Mouse (Mus musculus): Measurements from ENCODE around the gene Mrpl55. TPM values are rescaled to one million over a fixed set of nuclear protein-coding genes. Genes with fewer than 3 reads are reported as not detected.

Gene Mrpl55
- polyA plus RNA-seq, 1 experiment from 2014 or later = 96.5 TPM

DNA sequence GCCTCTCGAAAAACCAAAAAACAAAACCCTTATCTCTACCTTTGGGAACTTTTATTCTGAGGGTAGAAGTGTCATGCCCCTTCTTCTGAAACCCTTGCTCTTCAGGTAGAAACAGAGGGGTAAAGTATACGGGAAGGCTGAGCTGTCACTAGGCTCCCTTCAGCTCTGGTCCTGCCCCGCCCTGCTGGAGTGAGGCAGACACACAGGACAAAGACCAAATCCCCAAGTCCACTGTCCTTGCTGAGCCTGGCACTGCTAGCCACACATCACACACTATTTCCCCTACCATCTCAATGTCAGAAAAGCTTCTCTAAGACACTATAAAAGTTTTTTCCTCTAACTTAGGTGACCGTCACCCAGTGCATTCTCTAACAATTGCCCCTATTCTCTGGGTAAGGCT is 20.0 kb downstream of the Mrpl55 start:
- ATAC-seq = no peak
- H3K4me1 ChIP-seq (replicated peaks) = peaks cover 52% of the 10 kb centered on the region

GRCm38 (mm10) chr11:59224025-59224424 is 21.7 kb downstream of the Mrpl55 start:
- Histone ChIP-seq H3K4me3 (replicated peaks) (no peak overlapping the region), H3K9me3 (no peaks in the 10 kb centered on the region), H3K9ac (replicated peaks) (no peak overlapping the region), H3K27ac (no peak overlapping the region), H3K4me1 (replicated peaks) (peaks cover 58% of the 10 kb centered on the region), H3K36me3 (peaks cover 11% of the 10 kb centered on the region), H3K4me2 (replicated peaks) (no peak overlapping the region), H3K27me3 (no peaks in the 10 kb centered on the region)
- WGBS = 93% methylated on average over 3 of the region's 3 CpGs
- no peak for ATAC-seq

More for the DNA sequence above, 20.0 kb downstream of the Mrpl55 start:
- Histone ChIP-seq H3K4me2 (replicated peaks) (no peak overlapping the region), H3K9me3 (no peaks in the 10 kb centered on the region), H3K9ac (replicated peaks) (no peak overlapping the region), H3K36me3 (peaks cover 11% of the 10 kb centered on the region), H3K4me3 (replicated peaks) (no peak overlapping the region), H3K27me3 (no peaks in the 10 kb centered on the region), H3K27ac (no peak overlapping the region)
- 91% methylated on average over 4 of the region's 4 CpGs for WGBS

DNA sequence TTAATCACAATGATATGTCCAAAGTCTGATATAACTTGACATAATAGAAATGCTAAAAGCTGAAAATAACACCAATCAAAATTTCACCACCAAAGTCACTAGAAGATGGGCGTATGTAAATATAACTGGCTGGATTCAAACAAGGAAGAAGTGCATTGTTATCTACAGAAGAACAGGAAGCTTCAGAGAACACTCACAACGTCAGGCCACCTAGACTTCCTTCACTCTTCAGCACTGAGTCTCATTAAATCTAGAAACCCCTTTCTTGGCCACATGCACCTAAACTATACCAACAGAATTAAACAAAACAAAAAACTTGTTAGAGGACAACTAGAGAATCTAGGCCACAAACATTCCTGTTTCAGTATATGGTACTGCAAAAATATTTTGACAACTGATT is 22.2 kb downstream of the Mrpl55 start:
- Histone ChIP-seq H3K4me1 (replicated peaks) (peaks cover 58% of the 10 kb centered on the region), H3K27ac (no peak overlapping the region), H3K9me3 (no peaks in the 10 kb centered on the region), H3K9ac (replicated peaks) (no peak overlapping the region), H3K36me3 (peaks cover 9% of the 10 kb centered on the region), H3K27me3 (no peaks in the 10 kb centered on the region), H3K4me2 (replicated peaks) (no peak overlapping the region), H3K4me3 (replicated peaks) (no peak overlapping the region)
- no peak for ATAC-seq
- WGBS = 80% methylated on average over 2 of the region's 2 CpGs

- WGBS = 91% methylated on average over 2 of the region's 2 CpGs
- Histone ChIP-seq H3K9me3 (no peaks in the 10 kb centered on the region), H3K4me3 (replicated peaks) (no peak overlapping the region), H3K4me1 (replicated peaks) (peaks cover 58% of the 10 kb centered on the region), H3K9ac (replicated peaks) (no peak overlapping the region), H3K27ac (no peak overlapping the region), H3K36me3 (peaks cover 3% of the 10 kb centered on the region), H3K4me2 (replicated peaks) (0 out of 2 replicates have a peak overlapping the region, but pooled peaks have one; percentile 7), H3K27me3 (no peaks in the 10 kb centered on the region)
- no peak for ATAC-seq
Measured at GRCm38 (mm10) chr11:59225167-59225566, 22.9 kb downstream of the Mrpl55 start.

DNA sequence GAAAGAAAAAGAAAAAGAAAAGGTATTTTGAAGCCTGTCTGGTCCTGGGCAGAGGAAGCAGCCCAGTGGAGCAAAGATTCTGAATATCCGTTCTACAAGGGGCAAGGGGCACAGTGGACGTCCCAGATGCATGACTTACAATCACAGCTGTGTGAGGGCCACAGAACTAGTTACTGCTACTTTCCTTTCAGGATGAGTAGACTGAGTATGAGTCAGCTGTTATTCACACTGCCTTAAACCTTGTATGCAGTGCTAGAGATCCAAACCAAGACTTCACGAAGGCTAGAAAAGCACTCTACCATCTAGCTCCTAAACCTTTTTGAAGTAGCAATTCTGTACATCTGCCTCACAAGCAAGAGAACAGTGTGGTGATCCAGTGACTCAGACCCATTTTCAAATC is 24.0 kb downstream of the Mrpl55 start:
- peak overlapping the region; percentile 100 for H3K4me3 ChIP-seq (replicated peaks)
- 64% methylated on average over 3 of the region's 3 CpGs for WGBS
- H3K9me3 ChIP-seq = no peaks in the 10 kb centered on the region
- peak overlapping the region; percentile 98 for H3K4me2 ChIP-seq (replicated peaks)
- no peak for ATAC-seq
- H3K4me1 ChIP-seq (replicated peaks) = peaks cover 58% of the 10 kb centered on the region
- H3K27me3 ChIP-seq = no peaks in the 10 kb centered on the region
- no peaks in the 10 kb centered on the region; the same call in 1 of the 2 replicates for H3K36me3 ChIP-seq
- no peak overlapping the region for H3K27ac ChIP-seq
- peak overlapping the region; percentile 99 for H3K9ac ChIP-seq (replicated peaks)

DNA sequence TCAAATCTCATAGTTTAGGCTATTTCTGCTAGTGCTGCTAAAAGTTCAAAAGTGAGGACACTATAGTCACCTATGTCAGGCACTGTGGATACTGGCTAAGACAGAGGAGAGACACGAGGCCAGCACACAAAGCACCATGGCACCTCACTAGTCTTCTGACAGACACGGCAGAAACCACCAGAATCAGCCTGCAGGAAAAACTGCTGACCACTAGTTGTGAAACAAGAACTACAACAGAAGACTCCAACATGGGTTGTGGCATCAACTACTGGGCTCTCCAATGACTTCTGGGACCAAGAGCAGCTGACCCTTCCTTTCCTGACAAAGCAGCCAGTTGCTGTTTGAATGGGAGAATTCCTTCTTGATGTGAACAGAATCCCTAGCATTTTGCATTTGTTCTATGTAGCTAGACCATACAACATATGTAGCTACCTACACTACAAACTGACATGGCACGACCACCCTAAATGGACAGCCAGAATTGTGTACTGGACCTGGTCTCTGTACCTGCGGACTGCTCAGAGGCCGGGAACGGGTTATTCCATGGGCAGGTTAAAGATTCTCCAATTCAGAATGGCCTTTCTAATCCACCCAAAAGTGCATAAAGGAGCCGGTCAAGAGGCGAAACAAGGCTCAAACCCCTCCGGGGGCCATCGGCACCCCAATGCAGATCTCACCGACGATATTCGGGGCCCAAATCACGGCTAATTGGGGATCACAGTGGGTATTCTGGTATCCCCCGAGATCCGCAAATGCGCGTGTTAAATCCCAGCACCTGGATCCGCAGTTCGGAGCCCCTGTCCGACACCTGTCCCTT is 24.7 kb downstream of the Mrpl55 start:
- Histone ChIP-seq H3K27me3 (no peaks in the 10 kb centered on the region), H3K9ac (replicated peaks) (peak overlapping the region; percentile 99), H3K4me1 (replicated peaks) (peaks cover 55% of the 10 kb centered on the region), H3K27ac (peak overlapping the region; percentile 95), H3K9me3 (no peaks in the 10 kb centered on the region), H3K4me2 (replicated peaks) (peak overlapping the region; percentile 98), H3K4me3 (replicated peaks) (peak overlapping the region; percentile 100), H3K36me3 (no peaks in the 10 kb centered on the region; the same call in 1 of the 2 replicates)
- 6% methylated on average over 21 of the region's 21 CpGs for WGBS
- ATAC-seq = peak; percentile 0; the same call in 1 of the 2 replicates

DNA sequence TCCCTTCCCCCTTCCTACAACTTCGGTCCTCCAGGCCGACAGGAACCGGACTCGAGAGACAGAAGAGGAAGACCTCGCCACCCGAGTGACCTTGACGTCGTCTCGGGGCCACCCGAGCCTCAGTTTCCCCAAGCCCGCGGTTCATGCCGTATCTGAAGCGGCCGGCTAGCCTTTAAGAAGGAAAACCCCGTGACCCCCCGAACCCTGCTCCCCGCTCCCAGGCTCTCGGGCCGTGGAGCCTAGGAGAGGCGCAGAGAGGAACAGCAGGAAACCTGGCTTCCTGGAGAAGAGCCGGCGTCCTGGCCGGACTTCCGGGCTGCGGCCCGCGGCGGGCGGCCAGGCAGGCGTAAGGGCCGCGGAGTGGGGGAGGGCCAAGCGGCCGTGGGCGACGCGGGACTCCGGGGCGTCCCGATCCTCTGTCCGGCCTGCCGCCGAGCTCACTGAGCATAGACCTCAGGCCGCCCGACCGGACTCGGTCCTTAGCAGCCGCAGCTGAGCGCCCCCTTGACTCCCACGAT is 25.4 kb downstream of the Mrpl55 start:
- under 1% methylated on average over 45 of the region's 51 CpGs for WGBS
- H3K9me3 ChIP-seq = no peaks in the 10 kb centered on the region
- peaks cover 51% of the 10 kb centered on the region for H3K4me1 ChIP-seq (replicated peaks)
- no peaks in the 10 kb centered on the region for H3K27me3 ChIP-seq
- ATAC-seq = peak; percentile 85
- peak overlapping the region; percentile 98 for H3K4me2 ChIP-seq (replicated peaks)
- H3K9ac ChIP-seq (replicated peaks) = peak overlapping the region; percentile 99
- no peaks in the 10 kb centered on the region; the same call in 1 of the 2 replicates for H3K36me3 ChIP-seq
- peak overlapping the region; percentile 100 for H3K4me3 ChIP-seq (replicated peaks)
- peak overlapping the region; percentile 95 for H3K27ac ChIP-seq

DNA sequence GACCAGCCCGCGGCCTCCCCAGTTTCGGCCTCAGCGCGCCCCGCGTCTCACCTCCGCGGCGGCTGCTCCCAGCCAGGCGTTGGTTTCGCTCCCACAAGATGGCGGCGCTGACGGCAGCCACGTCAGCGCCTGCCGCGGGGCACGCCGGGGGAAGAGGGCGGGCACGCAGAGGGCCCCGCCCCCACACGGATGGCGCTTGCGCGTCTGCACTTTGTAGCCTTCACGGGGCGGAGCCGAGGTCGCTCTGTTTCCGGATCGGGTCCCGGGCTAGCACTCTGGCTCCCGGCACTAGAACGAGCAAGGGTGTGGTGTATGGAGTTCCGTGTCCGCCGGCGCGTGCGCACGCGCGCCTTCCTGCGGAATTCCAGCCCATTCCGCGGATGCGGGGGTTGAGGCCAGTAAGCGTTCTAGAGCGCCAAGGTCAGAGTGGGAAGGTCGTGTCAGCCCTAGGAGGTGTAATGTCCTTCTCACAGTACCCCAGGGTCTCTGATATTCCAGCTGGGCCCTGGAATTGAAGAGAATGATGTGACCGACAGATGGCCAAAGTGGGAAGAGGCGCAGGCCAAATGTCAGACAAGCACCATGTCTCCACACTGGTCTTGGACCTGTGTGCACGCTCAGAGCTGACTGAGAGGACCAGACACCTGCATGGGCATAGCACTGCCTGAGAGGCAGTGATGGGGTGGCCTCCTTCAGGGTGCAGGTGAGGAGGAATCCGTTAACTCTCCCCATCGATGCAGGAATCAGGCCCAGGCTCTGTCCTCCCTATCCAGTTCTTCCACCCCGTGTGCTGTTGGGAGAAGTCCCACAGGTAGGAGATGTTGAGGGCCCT is 26.1 kb downstream of the Mrpl55 start, which contains the start of gene Arf1:
Arf1 (minus strand) TSS at position 149 of the 832 bp plus-strand sequence.
- H3K4me3 ChIP-seq (replicated peaks) = peak within 1 kb of the TSS; percentile 100
- 5% methylated on average over 55 of the region's 59 CpGs for WGBS
- no peaks in the 10 kb centered on the region; the same call in 1 of the 2 replicates for H3K36me3 ChIP-seq
- ATAC-seq = peak; percentile 95
- H3K4me1 ChIP-seq (replicated peaks) = peaks cover 44% of the 10 kb centered on the region
- peak within 1 kb of the TSS; percentile 95 for H3K27ac ChIP-seq
- no peaks in the 10 kb centered on the region for H3K9me3 ChIP-seq
- peak within 1 kb of the TSS; percentile 99 for H3K9ac ChIP-seq (replicated peaks)
- H3K27me3 ChIP-seq = no peaks in the 10 kb centered on the region
- peak within 1 kb of the TSS; percentile 98 for H3K4me2 ChIP-seq (replicated peaks)

- Histone ChIP-seq H3K9me3 (no peaks in the 10 kb centered on the region), H3K27ac (no peak overlapping the region), H3K27me3 (no peaks in the 10 kb centered on the region), H3K4me1 (replicated peaks) (peaks cover 26% of the 10 kb centered on the region), H3K4me2 (replicated peaks) (no peak overlapping the region), H3K4me3 (replicated peaks) (no peak overlapping the region), H3K36me3 (no peaks in the 10 kb centered on the region), H3K9ac (replicated peaks) (0 out of 2 replicates have a peak overlapping the region, but pooled peaks have one; percentile 14)
- ATAC-seq = no peak
- WGBS = 15% methylated on average over 7 of the region's 7 CpGs
Measured at GRCm38 (mm10) chr11:59230144-59230760, 28.0 kb downstream of the Mrpl55 start.

DNA sequence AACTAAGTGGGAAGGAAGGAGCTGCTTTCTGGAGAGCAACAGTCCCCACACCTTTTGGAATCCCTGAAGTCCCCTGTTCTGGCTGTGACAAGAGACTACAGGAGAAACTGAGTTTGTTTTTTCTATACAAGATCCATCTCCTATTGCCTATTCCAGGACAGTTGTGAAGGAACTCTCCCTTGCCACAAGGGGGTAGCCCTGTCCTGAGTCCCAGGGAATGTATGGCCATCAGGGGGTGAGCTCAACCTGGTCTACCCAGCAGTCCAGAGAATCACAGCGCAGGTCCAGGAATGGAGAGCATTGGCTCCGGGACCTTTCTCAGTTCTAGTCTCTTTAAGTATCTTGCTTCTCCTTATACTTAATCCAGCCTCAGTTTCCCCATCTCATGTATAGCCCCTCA is 30.5 kb downstream of the Mrpl55 start:
- Histone ChIP-seq H3K4me3 (replicated peaks) (no peak overlapping the region), H3K36me3 (no peaks in the 10 kb centered on the region), H3K4me2 (replicated peaks) (no peak overlapping the region), H3K9me3 (no peaks in the 10 kb centered on the region), H3K9ac (replicated peaks) (no peak overlapping the region), H3K4me1 (replicated peaks) (peaks cover 5% of the 10 kb centered on the region), H3K27me3 (no peaks in the 10 kb centered on the region), H3K27ac (no peak overlapping the region)
- 48% methylated on average over 2 of the region's 2 CpGs for WGBS
- ATAC-seq = no peak

DNA sequence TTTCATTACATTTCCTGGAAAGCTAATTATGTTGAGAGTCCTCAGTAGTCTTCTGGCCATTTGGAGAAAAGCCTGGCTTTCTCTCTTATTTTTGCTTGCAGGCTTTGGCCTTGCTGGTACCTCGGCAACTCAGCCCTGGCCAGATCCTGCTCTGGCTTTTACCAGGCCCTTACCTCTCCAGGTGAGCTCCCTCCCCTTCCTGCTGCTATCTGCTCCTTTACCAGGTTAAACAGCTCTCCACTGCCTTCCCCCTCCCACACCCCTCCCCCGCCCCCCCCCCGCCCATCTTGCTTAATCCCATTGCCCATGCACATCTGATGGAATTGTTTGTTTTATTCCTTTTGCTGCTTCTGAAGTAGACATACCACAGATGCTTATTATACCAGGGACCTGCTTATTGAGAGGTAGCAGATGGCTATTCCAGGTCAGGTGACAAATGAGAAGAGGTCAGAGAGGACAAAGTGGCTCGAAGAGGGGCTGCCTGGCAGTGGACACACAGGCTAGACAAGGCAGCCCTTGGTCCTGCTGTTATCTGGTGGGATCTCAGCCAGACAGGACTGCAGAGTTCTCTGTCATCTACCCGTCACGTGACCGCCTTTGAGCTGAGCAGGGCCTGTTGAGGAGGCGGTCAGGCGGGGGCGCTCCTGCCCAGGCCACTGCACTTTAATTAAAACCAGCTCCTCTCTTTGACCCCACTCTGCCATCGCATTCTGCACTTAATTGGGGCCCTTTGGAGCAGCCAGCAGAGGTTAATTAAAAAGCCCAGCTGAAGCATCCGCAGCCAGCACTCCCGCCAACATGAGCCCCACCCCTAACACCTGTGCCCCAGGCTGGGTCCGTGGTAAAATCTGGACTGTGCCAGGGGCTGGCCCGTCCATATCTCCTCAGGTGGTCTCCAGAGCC is 36.5 kb downstream of the Mrpl55 start:
- no peak overlapping the region for H3K4me2 ChIP-seq (replicated peaks)
- peaks cover 12% of the 10 kb centered on the region for H3K4me1 ChIP-seq (replicated peaks)
- no peaks in the 10 kb centered on the region for H3K36me3 ChIP-seq
- H3K9me3 ChIP-seq = no peaks in the 10 kb centered on the region
- 5% methylated on average over 15 of the region's 15 CpGs for WGBS
- H3K27me3 ChIP-seq = peaks cover 26% of the 10 kb centered on the region
- no peak overlapping the region for H3K27ac ChIP-seq
- no peak overlapping the region for H3K4me3 ChIP-seq (replicated peaks)
- H3K9ac ChIP-seq (replicated peaks) = no peak overlapping the region
- peak; percentile 76 for ATAC-seq
